Mouse (Mus musculus): Measurements from ENCODE around the gene Tlr3.
A peak's percentile ranks its signal among the peaks of the same experiment; 100 is the strongest.

Tlr3 gene

DNA sequence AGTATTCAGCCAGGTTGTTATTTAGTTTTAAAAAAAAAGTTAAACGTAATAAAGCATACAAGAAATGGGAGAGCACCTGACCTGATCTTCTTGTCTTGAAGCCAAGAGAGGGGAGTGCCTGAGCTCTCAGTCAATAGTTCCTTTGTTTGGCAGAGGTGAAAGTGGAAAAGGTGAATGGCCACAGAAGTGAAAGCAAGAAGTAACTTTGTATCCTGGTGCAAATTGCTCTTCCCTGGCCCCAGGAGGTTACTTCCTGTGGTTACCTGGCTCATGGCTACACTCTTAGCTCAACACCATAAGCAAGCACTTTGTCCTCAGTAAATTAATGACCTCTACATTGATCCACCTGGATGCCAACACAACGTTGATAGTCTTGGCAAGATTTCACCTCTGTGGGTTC is at the start of gene Tlr3:
Tlr3 (minus strand) TSS at position 199 of the 400 bp plus-strand sequence.
- DNase-seq = no peak

DNA sequence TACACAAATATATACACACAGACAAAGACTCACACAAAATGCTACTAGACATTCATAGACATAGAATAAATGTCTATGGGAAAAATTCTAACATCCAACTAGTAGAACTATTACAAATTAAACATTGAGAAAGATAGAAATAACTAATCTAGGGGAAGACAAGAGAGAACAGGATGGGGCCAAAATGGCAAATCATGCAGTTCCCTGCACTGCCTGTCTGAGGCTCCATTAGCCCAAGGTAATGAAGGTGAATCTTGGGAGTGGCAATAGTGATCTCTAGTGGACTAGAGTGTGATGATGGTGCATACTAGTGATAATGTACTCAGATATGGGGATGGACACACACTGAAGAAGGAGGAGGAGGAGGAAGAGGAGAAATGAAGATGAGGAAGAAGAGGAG is 47.0 kb upstream of the Tlr3 start:
- no peak for DNase-seq

DNA sequence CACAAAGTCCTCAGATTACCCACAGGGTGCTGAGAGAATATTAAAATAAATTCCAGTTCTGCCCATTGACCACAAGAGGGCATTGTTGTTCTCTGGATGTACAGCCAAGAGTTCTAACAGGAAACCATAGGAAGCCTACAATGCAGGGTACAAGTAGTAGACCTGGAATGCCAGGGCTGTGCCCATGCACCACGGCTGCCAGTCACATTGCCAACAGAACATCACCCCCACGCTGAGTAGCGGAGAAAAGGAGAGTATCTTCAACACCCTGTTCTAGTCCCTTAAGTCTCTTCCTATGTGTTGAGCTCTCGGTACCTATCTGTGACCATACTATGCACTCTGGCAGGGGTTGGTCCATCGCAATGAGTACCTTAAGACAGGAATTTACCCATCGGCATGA is 43.5 kb upstream of the Tlr3 start:
- peak; percentile 35 to 37 for DNase-seq

DNA sequence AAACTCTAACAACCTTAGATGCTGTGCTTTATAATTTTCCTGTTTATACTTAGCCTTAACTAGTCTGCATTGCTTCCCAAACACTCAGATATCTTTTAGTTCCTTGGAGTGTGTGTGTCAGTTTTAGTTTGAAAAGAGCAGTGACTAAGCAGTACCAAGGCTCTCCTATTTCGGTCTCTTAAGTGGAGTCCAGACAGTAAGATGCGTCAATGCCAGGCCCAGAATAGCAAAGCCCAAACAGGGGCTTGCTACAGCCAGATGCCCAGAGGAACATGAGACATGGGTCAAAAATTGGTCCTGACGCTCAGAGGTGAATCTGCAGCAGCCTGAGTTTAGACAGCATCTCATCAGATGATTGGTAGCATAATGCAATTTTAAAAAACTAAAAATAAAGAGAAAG is 41.2 kb upstream of the Tlr3 start:
- no peak for DNase-seq

DNA sequence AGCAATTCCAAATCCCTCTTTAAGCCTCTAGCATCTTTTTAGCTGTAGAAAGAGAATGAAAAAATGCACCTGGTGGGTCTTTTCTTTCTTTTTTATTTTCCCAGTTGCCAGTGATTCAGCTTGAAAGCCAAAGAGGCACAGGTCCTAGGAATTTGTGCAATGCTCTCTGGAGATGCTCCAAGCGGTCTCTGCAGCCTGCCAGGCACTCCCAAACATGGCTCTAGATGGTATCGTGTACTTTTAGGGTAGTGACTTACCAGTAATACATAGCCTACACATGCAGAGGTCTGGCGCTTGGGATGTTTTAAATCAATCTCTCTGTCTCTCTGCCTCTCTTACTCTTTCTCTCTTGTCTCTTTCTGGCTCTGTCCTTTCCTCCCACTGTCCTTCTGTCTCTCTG is 38.0 kb upstream of the Tlr3 start:
- DNase-seq = no peak

DNA sequence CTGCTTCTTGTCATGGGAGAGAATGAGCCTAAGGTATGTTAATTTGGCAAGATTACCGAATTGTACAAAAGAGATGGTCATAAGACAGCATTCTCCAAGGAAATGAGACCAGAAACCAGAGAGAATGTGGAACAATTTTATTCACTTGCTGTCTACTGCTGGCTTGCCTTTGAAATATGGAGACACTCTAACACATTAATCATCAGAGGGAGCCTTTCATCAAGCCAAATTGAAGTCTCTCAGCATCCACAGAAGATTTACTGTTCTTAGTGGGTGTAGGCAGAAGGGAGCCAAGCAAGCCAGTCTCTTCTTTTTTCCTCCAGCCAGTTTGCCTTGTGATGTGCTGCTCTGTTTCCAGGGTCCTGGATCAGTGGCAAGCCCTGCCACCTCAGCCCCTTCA is 37.4 kb upstream of the Tlr3 start:
- no peak for DNase-seq

DNA sequence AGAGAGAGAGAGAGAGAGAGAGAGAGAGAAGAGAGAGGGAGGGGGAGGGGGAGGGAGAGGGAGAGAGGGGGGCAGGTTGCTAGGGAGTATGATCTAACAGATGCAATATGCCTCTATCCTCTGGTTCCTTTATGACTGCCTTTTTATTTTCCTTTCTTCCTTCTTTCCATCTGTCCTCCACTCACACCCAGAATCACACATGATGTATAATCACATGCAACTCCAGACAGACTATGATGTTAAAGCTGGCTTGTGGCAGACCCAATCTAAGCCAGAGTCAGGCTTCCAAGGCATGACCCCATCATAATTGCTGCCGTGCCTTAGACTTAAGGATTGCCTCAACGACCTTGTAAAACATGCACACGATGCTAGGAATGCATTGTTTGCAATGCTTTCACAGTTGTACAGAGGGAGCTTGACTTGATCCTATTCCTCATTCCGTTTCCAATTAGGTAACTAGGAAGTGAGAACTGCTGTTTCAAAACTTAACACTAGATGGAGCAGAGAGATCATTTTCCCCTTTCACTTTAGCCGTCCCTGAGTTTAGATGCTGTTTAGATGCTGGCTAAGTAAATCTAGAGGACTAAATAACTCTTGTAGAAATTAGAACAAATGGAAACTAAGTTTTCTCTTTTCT is 28.1 kb upstream of the Tlr3 start:
- DNase-seq = no peak

- DNase-seq = no peak
Observed at GRCm38 (mm10) chr8:45420151-45420550, 9.3 kb upstream of the Tlr3 start.

GRCm38 (mm10) chr8:45414965-45415364 is 4.1 kb upstream of the Tlr3 start:
- DNase-seq = peak; percentile 35 to 42

- DNase-seq = peak; percentile 59 to 62
Observed at GRCm38 (mm10) chr8:45410146-45410880, 567 bp downstream of the Tlr3 start.

DNA sequence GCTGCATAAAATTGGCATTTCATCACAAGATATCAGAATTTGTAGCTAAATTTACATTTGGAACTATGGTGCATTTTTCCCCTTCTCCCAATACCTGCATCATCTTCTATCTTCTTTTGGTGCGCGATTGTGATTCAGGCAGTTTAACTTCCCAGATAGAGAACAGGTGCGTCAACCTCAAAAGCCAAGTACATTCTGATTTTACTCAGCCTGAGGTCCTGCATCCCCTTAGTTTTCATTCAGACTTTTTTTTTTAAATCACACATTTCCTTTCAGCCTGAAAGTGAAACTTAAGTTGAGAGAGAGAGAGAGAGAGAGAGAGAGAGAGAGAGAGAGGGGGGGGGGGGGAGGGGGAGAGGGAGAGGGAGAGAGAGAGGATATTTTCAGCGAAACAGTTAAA is 1.2 kb downstream of the Tlr3 start:
- peak in 1 of 2 experiments; percentile 8 for DNase-seq

DNA sequence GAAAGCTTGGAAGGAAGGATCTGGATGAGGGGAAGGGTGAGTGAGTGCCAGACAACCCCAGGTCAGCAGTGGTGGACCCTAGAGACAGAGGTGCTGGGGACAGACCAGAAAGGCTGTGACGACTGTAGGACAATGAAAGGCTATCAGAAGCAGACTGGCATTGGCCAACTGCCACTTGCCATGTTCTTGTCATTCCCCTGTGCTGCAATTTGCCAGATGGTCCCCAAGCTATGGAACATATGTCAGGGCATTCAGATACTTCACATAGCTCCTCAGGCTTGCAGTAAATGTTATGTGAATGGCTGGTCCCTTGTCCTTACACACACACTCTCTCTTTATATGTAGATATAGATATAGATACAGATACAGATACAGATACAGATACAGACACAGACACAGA is 27.6 kb downstream of the Tlr3 start:
- DNase-seq = no peak

GRCm38 (mm10) chr8:45381963-45382347 is 28.9 kb downstream of the Tlr3 start, which contains the start of gene Fam149a:
TSS of gene Fam149a (minus strand) at chr8:45382291.
- DNase-seq = no peak

DNA sequence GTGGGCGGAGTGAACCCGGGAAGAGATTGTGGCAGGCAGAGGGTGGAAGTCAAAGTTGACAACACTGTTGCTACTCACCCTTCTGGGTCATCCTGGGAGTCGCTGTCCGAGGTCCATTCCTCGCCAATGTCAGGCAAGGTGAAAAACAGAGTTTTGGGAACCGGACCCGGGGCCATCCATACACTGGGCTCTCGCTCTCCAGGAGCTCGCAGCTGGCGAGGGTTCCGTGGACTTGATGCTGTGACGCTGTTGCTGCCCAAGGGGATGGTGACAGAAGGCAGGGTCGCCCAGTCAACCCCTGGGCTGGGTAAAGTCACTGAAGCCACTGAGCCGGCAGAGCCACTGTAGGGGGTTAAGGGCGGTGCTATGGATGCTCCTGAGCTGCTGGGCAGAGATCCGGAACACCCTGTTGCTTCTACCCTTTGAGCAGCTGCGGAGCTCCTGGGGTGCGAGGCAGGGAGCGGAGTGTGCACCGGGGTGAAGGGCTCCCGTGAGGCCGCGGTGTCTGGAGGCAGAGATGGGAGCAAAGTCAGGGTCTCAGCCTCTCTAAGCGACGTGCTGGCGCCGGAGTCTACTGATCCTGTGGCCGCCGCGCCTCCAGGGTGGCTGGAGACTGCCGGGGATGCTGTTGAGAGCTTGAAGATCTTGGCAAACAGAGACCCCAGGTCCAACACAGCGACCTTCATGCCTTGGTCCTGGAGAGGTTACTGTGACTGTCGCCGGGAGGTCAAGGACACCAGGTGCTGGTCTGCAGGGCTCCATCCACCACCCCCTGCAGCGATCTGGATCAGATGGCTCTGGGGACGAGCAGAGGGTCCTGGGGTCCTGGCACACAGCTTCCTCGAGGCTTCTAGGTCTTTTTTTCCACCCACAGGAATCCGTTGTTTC is 29.6 kb downstream of the Tlr3 start:
- no peak for DNase-seq

DNA sequence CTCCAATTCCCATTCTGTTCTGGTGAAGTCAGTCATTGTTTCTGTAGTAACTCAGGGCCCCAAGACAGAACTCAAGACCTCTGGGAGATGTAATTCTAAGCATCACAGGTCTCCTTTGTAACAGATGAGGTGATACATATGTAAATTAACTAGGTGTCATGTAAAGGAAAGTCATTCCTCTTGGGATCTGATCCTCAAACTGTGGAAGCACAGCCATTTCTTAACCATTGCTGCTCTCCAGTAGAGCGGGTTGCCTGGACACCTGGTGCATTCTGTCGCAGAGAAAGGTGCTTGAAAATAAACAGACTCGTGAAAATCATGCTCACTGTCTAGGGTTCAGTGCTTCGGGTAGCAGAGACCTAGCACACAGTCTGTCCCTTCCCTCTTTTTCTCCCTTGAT is 30.3 kb downstream of the Tlr3 start:
- no peak for DNase-seq

- DNase-seq = no peak
Observed at GRCm38 (mm10) chr8:45374071-45374470, 36.8 kb downstream of the Tlr3 start.

DNA sequence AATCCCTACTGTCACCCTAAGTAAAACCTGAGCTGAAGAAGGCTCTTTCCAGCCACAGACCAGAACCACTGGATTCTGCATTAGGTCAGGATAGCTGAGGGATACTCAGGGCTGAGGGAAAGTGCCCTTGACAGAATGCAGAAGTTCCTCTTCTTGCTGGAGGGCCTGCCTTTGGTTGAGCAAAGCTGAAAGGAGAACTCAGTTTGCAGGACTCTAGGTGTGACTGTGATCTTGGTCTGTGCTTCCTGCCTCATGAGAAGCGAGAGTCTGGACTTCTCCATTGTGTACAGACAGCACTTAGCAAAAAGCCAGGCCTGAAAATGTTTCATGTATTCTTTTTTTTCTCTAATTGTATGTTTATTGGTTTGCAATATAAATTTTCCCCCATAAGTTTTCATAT is 43.7 kb downstream of the Tlr3 start:
- DNase-seq = peak in 1 of 2 experiments; percentile 21

DNA sequence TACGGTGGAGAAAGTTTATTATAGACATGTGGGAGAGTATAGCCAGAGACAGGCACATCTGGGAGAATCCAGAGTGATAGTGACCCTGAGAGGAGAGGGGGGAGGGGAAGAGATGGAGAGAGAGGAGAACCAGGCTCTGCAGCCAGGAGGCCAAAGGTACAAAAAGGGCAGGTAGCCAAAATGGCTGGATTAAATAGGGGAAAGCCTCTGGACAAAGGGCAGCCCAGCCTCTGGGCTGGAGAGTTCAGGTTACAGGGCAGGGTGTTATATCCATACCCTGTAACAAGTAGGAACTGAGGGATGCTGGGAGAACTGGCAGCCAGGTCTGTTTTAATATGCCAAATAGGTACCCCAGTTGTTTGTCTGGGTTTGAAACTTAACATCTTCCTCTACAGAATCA is 47.7 kb downstream of the Tlr3 start:
- no peak for DNase-seq

- peak; percentile 33 to 46 for DNase-seq
Observed at GRCm38 (mm10) chr8:45362323-45362722, 48.6 kb downstream of the Tlr3 start.

- no peak for DNase-seq
Observed at GRCm38 (mm10) chr8:45359091-45359605, 51.7 kb downstream of the Tlr3 start.

- DNase-seq = no peak
Observed at GRCm38 (mm10) chr8:45358132-45358918, 52.6 kb downstream of the Tlr3 start.

GRCm38 (mm10) chr8:45355809-45356208 is 55.1 kb downstream of the Tlr3 start:
- DNase-seq = no peak

All from B cell, adult 2 months (primary cell).